Mouse (Mus musculus): Measurements from ENCODE around the gene Carmil3. TPM values are rescaled to one million over a fixed set of nuclear protein-coding genes. Genes with fewer than 3 reads are reported as not detected.

Gene Carmil3
- total and polyA plus RNA-seq, 3 experiments, result 0.27 to 2.6 TPM; not detected in 1

GRCm38 (mm10) chr14:55551794-55552193 lies 61.3 kb downstream of the Carmil3 start:
- H3K27ac ChIP-seq (ENCODE audit: control insufficient read depth, low read depth, low read length), result no peak overlapping the region
- DNase-seq (ENCODE audit: low read depth, low spot score), result no peak
- no peaks in the 10 kb centered on the region for H3K9me3 ChIP-seq (replicated peaks; ENCODE audit: insufficient read depth, low read length)
- no peak overlapping the region for H3K4me3 ChIP-seq (ENCODE audit: control insufficient read depth in 1 of 2, insufficient read depth in 1 of 2, low read depth in 2 of 2, low read length in 2 of 2)
- TF ChIP-seq POLR2AphosphoS2 (IDR thresholded peaks at IDR 0.05; ENCODE audit: low read length) (peak; percentile 21; the same call in 1 of the 2 replicates), TBP (IDR thresholded peaks at IDR 0.05; ENCODE audit: low read depth, low read length) (no peak), ZMIZ1 (IDR thresholded peaks at IDR 0.05; ENCODE audit: low read depth, low read length) (no peak)
- peaks cover 0 to 17% of the 10 kb centered on the region in 2 experiments; a peak in 3 of 4 replicates for H3K4me1 ChIP-seq (ENCODE audit: control insufficient read depth in 1 of 2, insufficient read depth in 2 of 2, low read length in 2 of 2)
- H3K27me3 ChIP-seq (ENCODE audit: control insufficient read depth in 1 of 2, insufficient read depth in 2 of 2, low read length in 2 of 2), result no peaks in the 10 kb centered on the region
- no peak overlapping the region for H3K9ac ChIP-seq (ENCODE audit: control insufficient read depth, low read depth, low read length, poor library complexity, severe bottlenecking)
- H3K36me3 ChIP-seq (ENCODE audit: control insufficient read depth in 1 of 2, insufficient read depth in 2 of 2, low read length in 2 of 2), result peaks cover 17 to 20% of the 10 kb centered on the region in 2 experiments
- H3K79me2 ChIP-seq (ENCODE audit: control insufficient read depth, insufficient read depth, low read length, poor library complexity), result no peaks in the 10 kb centered on the region

GRCm38 (mm10) chr14:55554635-55555034 lies 64.2 kb downstream of the Carmil3 start:
- no peaks in the 10 kb centered on the region for H3K27me3 ChIP-seq (ENCODE audit: control insufficient read depth in 1 of 2, insufficient read depth in 2 of 2, low read length in 2 of 2)
- TF ChIP-seq GATA1 (IDR thresholded peaks at IDR 0.05; ENCODE audit: low read depth, low read length), result no peak
- TF ChIP-seq ZNF384 (IDR thresholded peaks at IDR 0.05; ENCODE audit: low read depth, low read length), result peak; percentile 83
- peak; percentile 72 for TF ChIP-seq RCOR1 (IDR thresholded peaks at IDR 0.05; ENCODE audit: low read depth, low read length)
- DNase-seq (ENCODE audit: low read depth, low spot score), result no peak
- peaks cover 1 to 32% of the 10 kb centered on the region in 2 experiments; a peak in 3 of 4 replicates for H3K36me3 ChIP-seq (ENCODE audit: control insufficient read depth in 1 of 2, insufficient read depth in 2 of 2, low read length in 2 of 2)
- no peaks in the 10 kb centered on the region for H3K9me3 ChIP-seq (replicated peaks; ENCODE audit: insufficient read depth, low read length)
- no peaks in the 10 kb centered on the region; the same call in none of the 2 replicates for H3K79me2 ChIP-seq (ENCODE audit: control insufficient read depth, insufficient read depth, low read length, poor library complexity)
- H3K27ac ChIP-seq (ENCODE audit: control insufficient read depth, low read depth, low read length), result no peak overlapping the region
- peaks cover 7 to 25% of the 10 kb centered on the region in 2 experiments; a peak in 3 of 4 replicates for H3K4me1 ChIP-seq (ENCODE audit: control insufficient read depth in 1 of 2, insufficient read depth in 2 of 2, low read length in 2 of 2)
- no peak overlapping the region for H3K4me3 ChIP-seq (ENCODE audit: control insufficient read depth in 1 of 2, insufficient read depth in 1 of 2, low read depth in 2 of 2, low read length in 2 of 2)
- H3K9ac ChIP-seq (ENCODE audit: control insufficient read depth, low read depth, low read length, poor library complexity, severe bottlenecking), result no peak overlapping the region

GRCm38 (mm10) chr14:55555788-55556187 lies 65.3 kb downstream of the Carmil3 start:
- no peaks in the 10 kb centered on the region; the same call in none of the 2 replicates for H3K79me2 ChIP-seq (ENCODE audit: control insufficient read depth, insufficient read depth, low read length, poor library complexity)
- H3K4me1 ChIP-seq (ENCODE audit: control insufficient read depth in 1 of 2, insufficient read depth in 2 of 2, low read length in 2 of 2), result peaks cover 7 to 25% of the 10 kb centered on the region in 2 experiments; a peak in 3 of 4 replicates
- TF ChIP-seq HCFC1 (IDR thresholded peaks at IDR 0.05; ENCODE audit: low read depth, low read length) (0 out of 2 replicates have a peak, but pooled peaks have one; percentile 2), GATA1 (IDR thresholded peaks at IDR 0.05; ENCODE audit: low read depth, low read length) (peak; percentile 52), ZMIZ1 (IDR thresholded peaks at IDR 0.05; ENCODE audit: low read depth, low read length) (no peak), MXI1 (IDR thresholded peaks at IDR 0.05; ENCODE audit: low read depth, low read length) (0 out of 2 replicates have a peak, but pooled peaks have one; percentile 33), ETS1 (IDR thresholded peaks at IDR 0.05; ENCODE audit: low read depth, low read length) (0 out of 2 replicates have a peak, but pooled peaks have one; percentile 19)
- no peak overlapping the region for H3K27ac ChIP-seq (ENCODE audit: control insufficient read depth, low read depth, low read length)
- no peak overlapping the region for H3K4me3 ChIP-seq (ENCODE audit: control insufficient read depth in 1 of 2, insufficient read depth in 1 of 2, low read depth in 2 of 2, low read length in 2 of 2)
- no peak overlapping the region for H3K9ac ChIP-seq (ENCODE audit: control insufficient read depth, low read depth, low read length, poor library complexity, severe bottlenecking)
- DNase-seq (ENCODE audit: low read depth, low spot score), result peak; percentile 56
- no peaks in the 10 kb centered on the region for H3K27me3 ChIP-seq (ENCODE audit: control insufficient read depth in 1 of 2, insufficient read depth in 2 of 2, low read length in 2 of 2)
- H3K9me3 ChIP-seq (replicated peaks; ENCODE audit: insufficient read depth, low read length), result no peaks in the 10 kb centered on the region
- peaks cover 0 to 32% of the 10 kb centered on the region in 2 experiments; a peak in 2 of 4 replicates for H3K36me3 ChIP-seq (ENCODE audit: control insufficient read depth in 1 of 2, insufficient read depth in 2 of 2, low read length in 2 of 2)
